Mouse (Mus musculus) layer of hippocampus, adult 8-10 months (tissue): Measurements from ENCODE around the gene Xcr1. TPM values are rescaled to one million over a fixed set of nuclear protein-coding genes. Genes with fewer than 3 reads are reported as not detected.

Source experiments
- DNase-seq, 2 experiments: peaks; one replicate each; pipeline ENCODE4 v3.0.0; 2022; ENCODE audit warnings: low spot score in 2 of 2
- total RNA-seq, 4 experiments: library from RNA; stranded (reverse); gene quantifications; 2 replicates each; pipeline ENCODE4 v1.2.4; 2022

Xcr1 gene
- total RNA-seq, 4 experiments from 2014 or later: not detected

DNA sequence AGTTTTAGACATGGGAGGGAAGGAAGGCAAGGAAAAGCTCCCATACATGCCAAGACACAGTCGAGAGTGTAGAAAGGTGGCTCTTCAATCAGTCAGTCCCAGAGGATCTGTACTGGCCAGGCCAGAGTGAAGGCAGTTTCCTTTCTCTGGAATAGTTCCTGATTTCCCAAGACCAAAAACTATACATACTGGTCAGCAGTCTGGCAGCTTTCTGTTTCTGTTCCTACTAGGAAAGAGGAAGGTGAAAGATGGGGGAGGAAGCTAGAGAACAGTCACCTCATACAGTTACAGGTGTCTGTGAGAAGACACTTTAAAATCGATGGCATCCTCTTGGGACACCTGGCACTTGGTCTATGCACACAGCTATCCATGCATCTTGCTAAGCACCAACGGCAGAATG lies 46.4 kb downstream of the Xcr1 start:
- DNase-seq: no peak

DNA sequence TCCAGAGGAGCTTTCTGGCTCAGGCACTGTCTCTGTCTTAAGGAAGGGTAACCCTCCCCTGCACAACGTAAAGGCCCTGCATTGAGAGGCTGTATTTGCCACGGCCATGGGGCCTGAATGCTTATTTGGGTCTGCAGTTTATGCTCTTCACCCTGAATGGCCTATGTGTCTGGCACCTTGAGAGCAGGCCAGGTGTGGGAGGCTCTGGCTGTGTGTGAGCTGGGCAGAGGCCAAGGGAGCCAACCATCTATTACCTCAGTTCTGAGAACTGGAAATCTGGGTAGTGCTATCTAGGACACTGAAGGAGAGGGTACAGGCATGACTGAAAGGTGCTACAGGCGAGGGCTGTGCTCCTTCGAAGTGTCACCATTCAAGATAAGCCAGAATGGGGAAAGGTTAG lies 47.0 kb downstream of the Xcr1 start:
- no peak for DNase-seq

DNA sequence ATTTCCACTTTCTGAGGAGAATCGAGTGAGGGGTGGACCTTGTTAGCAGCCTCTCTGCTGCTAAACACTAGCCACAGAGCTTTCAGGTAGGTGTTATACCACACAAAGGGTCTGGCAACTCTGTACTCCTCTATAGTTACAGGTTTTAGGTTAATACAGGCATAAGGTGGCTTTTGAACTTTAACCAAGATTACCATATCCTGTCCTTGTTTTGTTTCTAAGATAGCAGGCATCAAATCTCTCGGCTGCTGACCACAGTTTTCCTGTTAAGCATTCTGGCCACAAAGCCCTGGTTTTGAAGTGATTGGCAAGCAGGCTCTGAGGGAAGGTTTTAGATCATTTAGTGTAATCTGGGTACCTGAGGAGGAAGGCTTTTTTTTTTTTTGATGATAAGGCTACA lies 47.5 kb downstream of the Xcr1 start:
- no peak for DNase-seq

DNA sequence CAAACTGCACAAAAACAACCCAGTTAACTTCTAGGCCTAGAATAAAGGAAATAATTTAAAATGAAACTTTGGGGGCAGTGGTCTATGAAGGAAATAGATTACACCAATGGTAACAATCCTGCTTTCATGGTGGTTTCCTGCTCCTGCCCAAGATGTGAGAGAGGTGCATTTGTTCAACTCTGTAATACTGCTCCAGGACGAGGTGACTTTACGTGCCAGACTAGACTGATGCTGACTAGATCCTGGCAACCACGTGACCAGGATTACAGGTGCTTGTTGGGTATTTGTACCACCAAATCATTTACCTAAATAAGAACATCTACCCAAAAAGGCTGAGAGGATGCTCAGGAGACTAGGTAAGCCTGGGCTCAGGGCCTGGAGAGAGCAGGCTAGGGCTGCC lies 50.0 kb downstream of the Xcr1 start:
- no peak for DNase-seq

DNA sequence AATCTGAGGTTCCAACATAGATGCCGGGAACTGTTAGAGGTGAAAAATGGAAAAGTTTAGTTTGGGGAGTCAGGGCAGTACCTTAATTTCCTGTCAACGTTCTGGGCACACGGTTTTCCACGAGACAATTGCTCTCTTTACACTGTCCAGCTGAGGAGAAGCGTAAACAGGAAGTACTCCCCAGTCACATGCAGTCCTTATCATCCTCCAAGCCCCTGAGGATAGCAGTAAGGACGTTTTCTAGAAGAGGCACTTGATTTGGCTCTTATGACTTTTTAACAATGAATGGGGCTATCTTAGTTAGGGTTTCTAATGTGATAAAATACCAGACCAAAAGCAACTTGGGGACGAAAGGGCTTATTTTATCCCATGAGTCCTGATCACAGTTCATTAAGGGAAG lies 53.2 kb downstream of the Xcr1 start:
- DNase-seq: no peak

DNA sequence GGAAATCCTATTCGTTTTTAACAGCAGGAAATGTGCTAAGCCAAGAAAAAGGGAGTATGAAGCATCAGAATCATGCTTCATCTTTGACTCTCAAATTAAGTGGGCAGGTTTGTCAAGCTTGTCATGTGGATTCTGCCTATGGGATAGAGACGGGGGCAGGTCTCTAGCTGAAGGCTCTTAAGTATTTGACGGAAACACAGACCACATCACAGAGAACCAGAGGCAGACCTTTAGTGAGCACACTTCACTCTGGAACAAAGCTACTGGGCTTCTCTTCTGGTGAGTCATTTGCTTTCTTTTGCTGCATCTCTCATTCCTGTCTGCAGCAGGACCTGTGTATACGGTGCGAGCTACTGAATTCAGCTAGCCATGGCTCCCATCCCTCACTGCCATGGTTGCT lies 55.6 kb downstream of the Xcr1 start, which contains the start of gene Cxcr6:
Gene Cxcr6 (plus strand): TSS at position 209 of the 400 bp plus-strand sequence.
- no peak for DNase-seq

DNA sequence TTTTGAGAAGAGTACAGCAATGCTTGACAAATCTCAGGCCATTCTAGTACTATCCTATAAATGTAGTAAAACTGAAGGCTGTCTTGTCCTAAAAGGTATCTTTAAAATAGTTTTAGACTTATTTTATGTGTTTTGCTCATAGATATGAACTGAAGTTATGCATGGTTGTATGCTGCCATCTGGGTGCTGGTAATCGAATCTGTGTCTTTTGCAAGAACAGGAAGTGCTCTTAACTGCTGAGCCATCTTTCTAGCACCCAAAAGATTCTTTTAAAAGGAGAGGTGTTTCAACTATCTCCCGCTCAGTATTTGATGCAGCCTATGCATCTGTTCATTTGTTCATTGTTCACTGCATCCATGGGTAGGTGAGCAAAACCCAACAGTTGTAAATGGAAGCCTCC lies 56.6 kb downstream of the Xcr1 start:
- no peak for DNase-seq

DNA sequence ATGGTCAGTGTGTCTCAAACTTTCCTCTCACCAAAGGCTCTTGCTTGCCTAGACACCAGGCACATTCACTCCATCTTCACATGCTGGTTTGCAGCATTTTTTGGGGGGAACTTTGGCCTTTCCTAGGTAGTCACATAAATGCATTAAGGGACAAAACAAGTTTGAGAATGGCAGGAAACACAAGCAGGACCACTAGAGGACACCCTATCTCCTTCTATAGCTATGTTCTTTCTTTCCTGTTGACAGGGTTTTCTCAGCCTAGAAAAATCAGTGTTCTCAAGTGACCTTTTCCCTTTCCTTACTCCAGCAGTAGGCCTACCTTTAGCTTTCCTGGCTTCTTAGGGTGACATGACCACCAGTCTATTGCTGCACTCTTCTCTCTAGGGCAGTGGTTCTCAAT lies 58.9 kb downstream of the Xcr1 start:
- no peak for DNase-seq

DNA sequence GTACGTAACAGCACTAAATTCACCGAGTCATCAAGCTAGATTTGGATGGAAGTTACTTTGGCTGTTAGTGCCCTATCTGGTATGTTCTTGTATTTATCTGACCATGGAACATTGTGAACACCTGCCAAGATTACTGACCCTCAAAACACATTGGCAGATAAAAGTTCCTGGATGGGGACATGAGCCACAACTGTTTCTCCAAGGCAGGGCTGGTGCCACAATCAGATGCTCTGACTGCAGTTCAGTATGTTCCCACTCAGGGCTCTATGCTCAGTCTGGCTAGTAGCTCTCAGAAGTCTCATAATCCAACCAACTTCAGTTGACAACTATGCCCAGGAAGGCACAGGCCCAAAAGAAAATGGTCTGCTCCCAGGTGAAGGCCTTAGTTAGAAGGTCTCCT lies 59.4 kb downstream of the Xcr1 start:
- DNase-seq: no peak

Other genes starting within 250 kb of the Xcr1 start
- under 1 TPM; 0.37 to 0.54 (median 0.40) TPM for gene Slc6a20b, start 229.5 kb downstream of the Xcr1 start, total RNA-seq
- gene Ccr9, start 183.6 kb downstream of the Xcr1 start, total RNA-seq: under 1 TPM; 0.08 to 0.23 (median 0.18) TPM
- 10 to 100 TPM; 15.8 to 21.6 (median 18.3) TPM for gene Slc6a20a, start 183.1 kb downstream of the Xcr1 start, total RNA-seq
- 10 to 100 TPM; 63.4 to 78.6 (median 74.5) TPM for gene Lztfl1, start 144.3 kb downstream of the Xcr1 start, total RNA-seq
- not detected for gene Cxcr6, start 55.6 kb downstream of the Xcr1 start, total RNA-seq
- 10 to 100 TPM; 43.9 to 50.5 (median 46.7) TPM for gene Fyco1, start 10.1 kb downstream of the Xcr1 start, total RNA-seq
- gene Ccr1, start 106.7 kb upstream of the Xcr1 start, total RNA-seq: under 1 TPM; 0.11 to 0.16 (median 0.14) TPM
- not detected for gene Ccr1l1, start 116.4 kb upstream of the Xcr1 start, total RNA-seq
- not detected for gene Ccr3, start 159.9 kb upstream of the Xcr1 start, total RNA-seq
- gene Ccr2, start 239.9 kb upstream of the Xcr1 start, total RNA-seq: under 1 TPM in 2 of 4 experiments, not detected in 2; 0.11 to 0.31 TPM